Mouse (Mus musculus) cerebellum, postnatal 25 days (tissue): ENCODE results near the gene Pcca.
"Not testable (repeated sequence)": the region's sequence is repeated elsewhere in the genome, so short reads cannot be mapped to it uniquely, and the experiment has no call there.

ENCODE experiments used
- DNase-seq, 2 experiments: peaks; one replicate each; pipeline ENCODE4 v3.0.0; 2021; ENCODE audit warnings: mixed read lengths in 2 of 2

Pcca gene

DNA sequence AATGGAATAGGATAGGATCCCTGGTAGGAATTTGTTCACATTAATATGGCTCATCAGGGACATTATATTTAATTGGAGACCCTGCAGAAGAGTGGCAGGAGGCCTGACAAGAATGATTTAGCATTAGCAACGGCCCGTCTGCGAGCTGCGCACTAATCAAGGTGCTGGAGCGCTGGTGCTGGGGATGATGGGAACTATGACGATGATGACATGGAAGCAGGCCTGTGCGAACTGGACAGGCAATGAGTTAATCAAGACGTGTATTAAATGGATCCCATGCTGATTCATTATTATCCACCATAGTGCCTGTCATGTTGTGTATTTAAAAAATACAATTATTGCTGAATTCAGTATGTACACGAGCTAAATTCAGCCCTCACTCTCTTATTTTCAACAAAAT, 36.7 kb downstream of the Pcca start:
- DNase-seq, result no peak

DNA sequence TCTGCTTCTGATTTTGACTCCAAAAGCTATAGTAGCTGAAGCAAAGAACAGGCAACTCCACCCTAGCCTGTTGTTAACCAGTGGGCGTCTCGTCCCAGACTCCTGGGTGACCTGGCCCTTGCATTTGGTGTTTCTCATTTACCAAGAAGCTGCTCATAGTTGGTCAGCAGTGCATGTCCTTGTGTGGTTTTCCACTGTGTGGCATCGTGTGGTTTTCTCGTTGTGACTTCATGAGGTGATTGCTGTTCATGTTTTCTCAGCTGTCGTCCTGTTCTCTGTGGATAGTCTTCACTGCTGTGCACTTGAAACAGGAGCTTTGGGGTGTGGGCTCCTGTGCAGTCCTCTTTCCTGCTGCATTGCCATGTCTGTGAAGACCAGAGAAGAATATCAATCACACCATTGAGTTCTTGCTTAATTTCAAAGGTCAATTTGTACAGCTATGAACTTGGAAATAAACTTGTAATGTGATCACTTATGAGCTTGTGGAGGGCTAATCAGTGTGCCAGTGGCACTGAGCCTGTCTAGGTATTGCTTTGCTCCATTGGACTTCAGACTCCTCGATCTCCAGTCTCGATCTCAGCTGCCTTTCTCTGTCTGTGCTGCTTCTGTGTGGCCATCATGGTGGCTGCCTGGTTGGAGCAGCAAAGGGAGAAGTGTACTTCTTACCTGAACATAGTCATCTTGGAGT, 40.1 kb downstream of the Pcca start:
- DNase-seq, result no peak

DNA sequence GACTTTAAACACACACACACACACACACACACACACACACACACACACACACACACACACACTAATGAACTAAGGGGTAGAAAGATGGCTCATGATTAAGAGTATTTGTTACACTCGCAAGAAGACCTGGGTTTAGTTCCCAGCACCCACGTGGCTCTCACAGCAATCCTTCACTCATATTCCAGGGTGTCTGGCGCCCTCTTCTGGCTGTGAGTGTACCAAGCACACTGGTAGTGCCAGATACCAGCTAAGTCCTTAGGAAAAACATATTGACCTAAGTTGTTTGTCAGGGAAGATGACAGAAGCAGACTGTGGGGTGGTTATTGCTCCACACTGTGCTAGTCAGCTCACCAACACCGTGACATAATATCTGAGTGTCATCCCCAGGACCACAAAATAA, 43.7 kb downstream of the Pcca start:
- DNase-seq, result peak in 1 of 2 experiments; percentile 12

DNA sequence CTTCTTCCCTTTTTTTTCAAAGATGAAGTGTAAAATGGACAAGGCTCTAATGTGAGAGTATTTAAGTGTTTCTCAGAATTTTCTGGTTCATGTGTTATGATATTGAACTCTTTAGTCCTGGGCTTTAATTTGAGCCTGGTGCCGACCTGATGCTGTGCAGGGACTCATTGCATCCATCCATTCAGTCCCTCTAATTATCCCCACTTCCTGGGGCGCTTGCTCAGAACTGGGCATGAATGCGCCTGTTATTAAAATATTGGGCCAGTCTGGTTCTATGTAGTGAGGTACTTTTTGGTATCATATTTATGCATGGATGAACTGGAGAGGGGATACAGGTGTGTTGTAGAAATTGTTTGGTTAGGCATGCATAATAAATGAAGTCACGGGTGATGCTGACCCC, 47.9 kb downstream of the Pcca start:
- no peak for DNase-seq

DNA sequence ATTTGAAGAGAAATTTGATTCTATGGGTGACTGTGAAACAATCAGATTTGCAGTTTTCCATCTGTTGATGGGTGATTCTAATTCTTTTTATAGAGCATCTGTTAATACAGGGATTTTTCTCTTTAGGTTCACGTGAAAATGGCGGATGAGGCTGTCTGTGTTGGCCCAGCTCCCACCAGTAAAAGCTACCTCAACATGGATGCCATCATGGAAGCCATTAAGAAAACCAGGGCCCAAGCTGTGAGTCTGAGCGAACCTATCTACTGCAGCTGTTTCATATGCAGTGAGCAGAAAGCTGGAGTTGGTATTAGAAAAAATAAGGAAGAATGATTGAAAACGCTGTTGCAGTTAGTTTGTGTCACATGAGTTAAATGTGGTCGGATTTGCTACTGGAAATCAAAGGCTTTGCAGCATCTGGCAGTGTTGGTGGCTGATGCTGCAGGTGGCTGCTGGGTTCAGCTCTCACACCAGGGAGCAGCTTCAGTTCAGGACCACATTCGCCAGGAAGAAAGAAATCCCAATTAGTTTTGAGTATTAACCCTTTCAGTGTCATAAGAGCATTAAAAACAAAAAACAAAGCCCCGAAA, 48.5 kb downstream of the Pcca start:
- no peak for DNase-seq

DNA sequence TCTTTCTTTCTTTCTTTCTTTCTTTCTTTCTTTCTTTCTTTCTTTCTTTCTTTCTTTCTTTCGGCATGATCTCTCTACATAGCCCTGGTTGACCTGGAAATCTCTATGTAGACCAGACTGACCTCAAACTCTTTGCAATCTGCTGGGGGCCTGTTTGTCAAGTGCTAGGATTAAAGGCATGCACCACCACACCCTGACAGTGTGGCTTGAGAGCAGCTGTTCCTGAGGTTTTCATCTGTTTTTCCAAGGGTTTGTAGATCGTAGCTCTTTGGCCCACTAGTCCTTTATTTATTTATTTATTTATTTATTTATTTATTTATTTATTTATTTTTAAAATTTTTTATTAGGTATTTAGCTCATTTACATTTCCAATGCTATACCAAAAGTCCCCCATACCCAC, 50.0 kb downstream of the Pcca start:
- DNase-seq, result not testable (repeated sequence)

DNA sequence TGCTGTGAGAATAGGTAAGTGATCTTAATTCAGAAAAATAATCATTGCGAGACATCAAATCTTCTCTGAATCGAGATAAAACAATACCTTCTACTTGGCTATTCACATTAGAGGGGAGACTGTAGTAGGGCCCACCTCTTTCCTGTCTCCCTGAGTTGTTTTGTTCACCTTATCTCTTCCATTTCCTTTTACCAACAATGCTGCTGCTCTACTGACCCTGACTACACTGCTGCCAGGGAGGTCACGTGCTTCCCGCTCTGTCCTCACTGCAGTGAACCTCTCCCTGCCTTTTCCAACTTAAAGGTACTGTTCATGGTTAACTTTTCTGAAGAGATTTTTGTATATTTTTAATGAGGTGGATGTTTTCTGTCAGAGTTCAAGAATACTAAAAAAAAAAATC, 52.8 kb downstream of the Pcca start:
- no peak for DNase-seq

DNA sequence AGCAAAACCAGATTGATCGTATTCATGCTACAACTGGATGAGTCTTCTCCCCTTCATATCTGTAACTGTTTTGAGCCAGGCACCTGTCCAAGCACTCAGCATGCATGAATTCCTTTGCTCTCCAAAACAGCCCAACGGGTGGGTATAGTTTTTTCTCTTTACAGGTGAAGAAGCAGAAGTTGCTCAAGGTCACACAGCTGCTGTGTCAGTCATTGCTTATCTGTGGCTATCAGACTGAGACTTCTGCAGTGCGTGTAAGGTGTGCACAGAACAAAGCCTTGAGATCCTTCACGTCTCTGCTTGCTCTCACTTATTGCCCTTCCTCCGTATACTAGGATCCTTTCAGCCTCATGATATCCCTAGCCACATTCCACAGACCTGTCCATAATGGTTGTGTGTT, 63.4 kb downstream of the Pcca start:
- peak in 1 of 2 experiments; percentile 19 for DNase-seq

DNA sequence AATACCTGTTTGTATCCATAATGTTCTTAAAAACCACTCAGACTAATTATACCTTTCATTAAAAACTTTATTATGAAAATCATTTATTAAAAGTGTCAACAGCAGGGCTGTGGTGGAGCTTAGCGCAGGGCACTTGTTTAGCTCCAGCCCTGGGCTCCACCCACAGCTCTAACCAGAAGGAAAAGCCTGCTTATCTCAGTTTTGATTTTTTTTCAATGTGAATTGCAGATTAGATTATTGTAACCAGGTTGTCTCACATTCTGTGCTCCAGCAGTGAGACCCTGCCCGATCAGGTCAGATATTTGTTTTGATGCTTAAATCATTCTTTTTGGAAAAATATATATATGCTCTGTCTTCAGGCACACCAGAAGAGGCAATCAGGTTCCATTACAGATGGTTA, 64.7 kb downstream of the Pcca start:
- DNase-seq, result no peak

DNA sequence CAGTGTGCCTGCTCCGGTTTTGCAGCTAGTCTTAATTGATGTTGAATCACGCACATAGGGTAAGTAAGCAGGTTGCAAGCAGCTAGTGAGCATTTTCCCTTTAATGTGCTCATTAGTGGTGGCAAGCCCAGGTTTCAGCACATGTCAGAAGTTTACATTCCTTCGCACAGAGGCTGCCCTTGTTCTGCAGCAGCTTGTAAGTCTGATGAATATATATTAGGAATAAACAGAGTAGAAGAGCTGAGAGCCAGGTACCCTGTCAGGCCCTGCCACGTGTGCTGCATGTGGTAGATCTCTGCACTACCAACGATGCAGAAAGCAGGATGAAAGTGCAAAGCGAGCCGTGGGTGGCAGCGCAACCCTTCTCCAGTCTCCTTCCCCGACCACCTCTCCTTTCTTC, 65.7 kb downstream of the Pcca start:
- DNase-seq, result no peak

DNA sequence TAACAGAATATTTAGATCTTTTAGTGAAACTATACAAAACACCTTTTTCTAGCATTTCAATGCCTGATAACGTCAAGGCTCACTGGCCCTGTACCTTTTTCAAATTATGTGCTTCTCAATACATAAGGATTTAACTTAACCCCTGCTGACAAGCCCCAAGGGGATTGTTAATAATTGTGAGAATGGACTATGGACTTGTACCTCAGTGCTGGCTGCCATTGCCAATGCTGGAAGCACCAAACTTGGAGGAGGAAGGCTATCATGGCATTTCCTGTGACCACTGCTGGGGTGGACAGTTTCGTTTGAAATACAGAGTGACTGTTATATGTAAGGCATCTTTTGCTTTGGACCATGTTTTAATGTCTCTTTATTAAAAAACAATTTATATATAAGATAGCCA, 68.6 kb downstream of the Pcca start:
- DNase-seq, result no peak

DNA sequence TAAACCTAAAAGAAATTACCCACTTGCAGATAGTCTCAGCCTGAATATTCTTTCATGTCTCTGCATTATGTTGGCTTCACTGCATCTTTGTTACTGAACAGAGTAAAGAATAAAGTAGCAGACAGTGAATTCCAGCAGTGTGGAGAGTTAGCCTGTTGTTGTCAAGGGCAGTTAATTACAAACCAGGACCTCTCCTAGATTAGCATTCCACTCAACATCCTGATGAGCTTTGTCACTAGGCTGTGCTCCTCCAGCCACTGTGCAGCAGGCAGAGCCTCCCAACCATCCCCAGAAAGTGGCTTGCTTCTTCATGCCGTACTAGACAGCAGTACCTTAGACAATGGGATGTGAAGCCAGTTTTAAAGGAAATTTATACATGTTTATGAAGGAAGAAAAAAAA, 72.4 kb downstream of the Pcca start:
- DNase-seq, result no peak

DNA sequence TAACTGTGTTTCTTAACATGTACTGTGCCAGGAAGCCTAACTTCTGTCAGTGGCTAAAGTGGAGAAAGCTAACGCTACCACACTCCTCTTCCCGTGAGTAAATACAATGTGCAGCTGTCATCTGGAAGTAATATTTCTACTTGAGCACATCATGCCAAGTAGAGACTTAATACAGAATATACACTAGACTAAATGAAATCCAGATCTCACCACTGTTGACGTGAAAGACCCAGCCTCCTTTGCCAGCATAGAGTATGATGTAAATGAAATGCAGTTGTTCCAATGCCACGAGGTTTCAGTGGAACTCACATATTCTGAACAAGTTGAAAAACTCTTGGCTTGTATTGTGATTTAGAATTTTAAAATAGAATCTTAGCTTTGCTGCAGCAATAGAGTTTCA, 73.3 kb downstream of the Pcca start:
- no peak for DNase-seq

DNA sequence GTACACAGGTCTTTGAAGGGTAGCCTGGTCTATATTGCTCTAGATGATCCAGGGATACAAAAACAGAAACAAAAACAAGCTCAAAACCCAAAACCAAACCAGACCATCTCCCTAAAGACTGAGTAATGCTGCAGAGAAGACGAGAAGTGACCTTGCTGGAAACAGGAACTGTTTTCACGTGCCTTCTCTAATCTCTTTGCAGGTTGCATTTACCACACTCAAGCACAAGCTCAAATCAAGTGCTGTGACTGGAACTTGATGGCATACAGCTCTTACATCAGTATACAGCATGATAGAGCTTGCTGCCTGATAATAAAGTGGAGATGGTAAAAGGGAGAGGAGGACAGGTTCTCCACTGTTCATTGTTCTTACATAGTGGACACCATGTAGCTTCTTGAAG, 74.2 kb downstream of the Pcca start:
- no peak for DNase-seq

DNA sequence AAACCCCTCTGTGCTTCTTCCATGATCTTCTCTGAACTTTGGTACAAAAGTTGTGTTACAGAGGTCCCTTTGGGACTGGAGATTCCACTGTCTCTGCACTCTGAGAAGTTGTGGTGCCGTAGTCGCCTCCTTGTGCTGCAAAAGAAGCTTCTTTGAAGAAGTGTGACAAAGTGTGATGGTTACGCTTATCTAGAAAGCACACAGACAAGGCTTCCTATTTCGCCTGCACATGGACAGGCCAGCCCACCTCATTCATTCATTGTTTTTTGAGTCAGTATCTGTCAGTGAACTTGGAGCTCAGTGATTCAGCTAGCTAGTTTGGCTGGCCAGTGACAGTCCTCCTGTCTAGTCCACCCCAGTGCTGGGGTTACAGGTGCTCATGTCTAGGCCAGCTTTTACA, 76.9 kb downstream of the Pcca start:
- no peak for DNase-seq

DNA sequence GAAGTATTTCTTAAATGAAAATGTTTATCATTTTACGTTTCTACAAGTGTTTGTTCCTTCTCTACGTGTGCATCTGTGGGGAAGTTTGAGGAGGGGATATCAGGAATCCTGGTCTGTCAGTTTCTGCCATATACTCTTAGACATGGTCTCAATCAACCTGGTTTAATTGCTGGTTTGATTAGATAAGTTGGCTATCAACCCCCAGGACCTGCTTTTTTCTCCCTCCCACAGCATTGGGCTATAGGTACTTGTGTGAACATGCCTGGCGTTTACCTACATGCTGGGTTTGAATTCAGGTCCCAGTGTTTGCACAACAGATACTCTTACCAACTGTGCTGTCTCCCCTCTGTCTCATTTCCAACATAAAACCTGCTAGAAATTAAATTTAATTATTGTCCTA, 78.2 kb downstream of the Pcca start:
- DNase-seq, result no peak

DNA sequence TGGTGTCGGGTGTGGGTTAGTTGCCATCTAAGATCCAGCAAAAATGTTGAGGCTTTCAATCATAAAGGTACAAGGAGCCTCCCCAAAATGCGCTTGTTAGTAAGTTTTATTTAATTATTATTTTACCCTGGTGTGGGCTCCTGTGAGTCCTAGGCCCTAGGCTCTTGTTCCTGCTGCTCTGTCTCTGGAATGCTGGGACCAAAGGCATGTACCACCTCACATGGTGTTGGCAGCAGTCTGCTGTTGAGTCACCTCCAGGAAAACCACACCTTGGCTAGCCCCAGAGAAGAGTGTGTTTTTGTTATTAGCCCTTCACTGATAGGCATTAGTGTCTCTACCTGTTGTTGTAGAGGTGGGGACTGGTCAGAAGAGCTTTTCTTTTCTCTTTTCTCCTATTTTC, 83.5 kb downstream of the Pcca start:
- DNase-seq, result peak in 1 of 2 experiments; percentile 20

DNA sequence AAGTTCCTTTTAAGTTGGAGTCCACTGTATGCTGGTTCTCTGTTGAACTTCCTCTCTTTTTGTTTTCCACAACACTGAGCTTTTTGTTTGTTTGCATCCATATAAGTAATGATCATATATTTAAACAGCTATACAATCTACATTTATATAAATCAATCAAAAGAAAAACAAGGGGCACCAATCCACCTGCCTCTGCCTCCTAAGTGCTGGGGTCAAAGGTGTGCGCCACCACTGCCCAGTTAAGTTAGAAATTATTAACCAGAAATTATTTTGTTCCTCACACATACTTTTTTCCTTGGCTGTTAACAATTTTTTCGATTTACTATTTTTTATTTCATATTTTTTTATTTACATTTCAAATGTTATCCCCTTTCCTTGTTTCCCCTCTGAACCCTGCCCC, 99.3 kb downstream of the Pcca start:
- no peak for DNase-seq

DNA sequence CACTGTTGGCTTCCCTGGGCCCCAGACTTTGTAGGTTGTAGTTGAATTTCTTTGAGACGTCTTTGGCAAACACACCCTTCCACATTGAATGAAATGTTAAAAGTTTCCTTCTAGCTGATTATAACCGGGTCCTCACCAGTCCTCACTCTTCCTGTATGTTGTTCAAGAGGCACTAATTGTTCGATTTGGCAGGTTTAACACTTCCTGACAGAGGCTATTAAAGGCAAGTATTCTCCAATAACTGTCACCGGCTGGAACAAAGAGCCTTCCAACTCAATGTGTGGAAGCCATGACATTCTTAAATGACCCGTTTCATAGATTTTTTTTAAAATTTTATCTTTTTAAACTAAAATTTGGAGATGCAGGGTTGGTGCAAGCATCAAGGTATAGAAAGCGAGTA, 102.5 kb downstream of the Pcca start:
- no peak for DNase-seq

DNA sequence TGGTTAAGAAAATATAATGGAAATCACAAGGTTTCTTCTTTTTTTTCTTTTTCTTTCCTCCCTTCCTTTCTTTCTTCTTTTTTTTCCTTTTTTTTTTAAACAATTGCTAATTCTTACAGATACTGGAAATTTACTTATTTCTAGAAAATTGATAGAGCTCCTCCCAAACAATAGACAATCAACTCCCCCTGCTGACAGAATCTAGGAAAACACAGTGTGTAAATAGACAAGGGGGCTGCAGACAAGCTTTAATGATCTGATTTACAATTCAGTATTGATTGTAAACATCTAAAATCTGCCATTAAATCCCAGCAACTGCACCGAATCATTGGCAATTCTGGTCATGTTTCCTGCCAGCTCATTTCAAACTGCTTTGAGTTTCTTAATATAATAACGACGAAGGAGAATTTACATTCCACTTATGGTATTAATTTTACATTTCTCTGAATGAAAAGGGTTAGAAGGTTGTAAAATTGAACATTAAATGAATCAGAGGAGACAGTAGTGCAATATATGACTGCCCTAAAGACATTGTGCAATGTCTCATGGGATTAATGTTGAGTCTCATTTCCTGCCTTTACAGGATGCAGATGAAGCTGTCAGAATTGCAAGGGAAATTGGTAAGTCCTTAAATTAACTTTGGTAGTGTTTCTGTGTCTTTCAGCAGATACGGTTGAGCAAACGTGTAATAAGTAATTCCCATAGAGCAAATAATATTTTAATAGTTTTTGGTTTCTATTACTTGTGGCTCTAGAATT, 103.9 kb downstream of the Pcca start:
- DNase-seq, result no peak

DNA sequence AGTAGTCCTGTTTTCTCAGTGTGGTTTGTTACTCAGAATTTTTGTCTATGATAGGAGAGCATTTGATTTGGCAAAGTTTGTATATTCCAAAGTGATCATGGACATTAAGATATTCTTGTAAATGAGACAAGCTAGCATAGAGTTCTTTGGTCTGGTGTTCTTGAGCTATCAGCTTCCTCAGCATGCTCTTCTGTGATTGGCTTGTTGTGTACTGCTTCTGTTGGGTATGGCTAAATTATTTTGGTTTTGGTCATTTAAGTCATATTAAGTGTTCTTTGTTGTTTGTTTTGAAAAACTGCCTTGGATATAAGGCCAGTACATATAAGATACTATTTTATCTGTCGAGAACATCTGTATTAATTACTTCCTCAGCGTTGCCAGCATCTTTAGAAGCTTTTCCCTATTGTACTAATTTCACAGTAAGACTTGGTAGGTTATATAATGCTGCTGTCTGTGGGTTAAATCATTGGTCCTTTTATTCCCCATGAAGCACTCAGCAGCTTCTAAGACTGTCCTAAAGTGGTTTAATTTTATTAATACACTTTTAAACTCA, 105.1 kb downstream of the Pcca start:
- no peak for DNase-seq

DNA sequence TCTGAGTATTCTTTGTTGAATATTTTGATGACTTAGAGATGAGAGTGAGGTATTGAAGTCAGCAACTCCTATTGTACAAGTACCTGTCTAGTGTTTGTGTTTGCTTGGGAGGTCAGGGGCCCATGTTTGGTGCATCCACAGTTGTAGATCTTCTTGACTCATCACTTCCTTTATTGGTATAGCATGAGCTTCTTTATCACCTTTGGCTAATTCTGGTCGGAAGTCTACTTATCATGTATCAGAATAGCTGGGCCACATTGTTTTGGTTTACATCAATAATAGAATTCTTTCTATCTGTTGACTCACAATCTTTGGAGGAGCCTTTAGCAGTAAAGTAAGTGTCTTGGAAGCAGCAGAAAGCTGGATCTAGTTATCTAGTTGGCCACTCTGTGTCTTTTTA, 108.3 kb downstream of the Pcca start:
- DNase-seq, result no peak

DNA sequence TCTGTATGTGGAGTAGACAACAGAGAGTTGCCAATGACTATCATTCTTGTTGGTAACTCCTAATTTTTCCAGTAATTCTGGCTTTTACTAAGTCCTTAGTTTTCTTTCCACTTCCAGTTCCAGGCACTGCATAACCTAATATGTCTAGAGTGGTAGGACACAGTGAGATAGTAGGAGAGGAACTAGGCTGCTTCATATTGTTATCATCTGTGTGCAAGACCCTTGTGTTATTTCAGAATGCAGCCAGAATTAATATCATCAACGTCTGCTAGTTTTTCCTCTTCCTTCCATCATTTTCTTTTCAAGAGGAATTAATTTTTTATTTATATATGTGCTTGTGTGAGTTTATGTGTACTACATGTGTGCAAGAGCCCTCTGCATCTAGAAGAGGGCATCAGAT, 114.1 kb downstream of the Pcca start:
- DNase-seq, result no peak

DNA sequence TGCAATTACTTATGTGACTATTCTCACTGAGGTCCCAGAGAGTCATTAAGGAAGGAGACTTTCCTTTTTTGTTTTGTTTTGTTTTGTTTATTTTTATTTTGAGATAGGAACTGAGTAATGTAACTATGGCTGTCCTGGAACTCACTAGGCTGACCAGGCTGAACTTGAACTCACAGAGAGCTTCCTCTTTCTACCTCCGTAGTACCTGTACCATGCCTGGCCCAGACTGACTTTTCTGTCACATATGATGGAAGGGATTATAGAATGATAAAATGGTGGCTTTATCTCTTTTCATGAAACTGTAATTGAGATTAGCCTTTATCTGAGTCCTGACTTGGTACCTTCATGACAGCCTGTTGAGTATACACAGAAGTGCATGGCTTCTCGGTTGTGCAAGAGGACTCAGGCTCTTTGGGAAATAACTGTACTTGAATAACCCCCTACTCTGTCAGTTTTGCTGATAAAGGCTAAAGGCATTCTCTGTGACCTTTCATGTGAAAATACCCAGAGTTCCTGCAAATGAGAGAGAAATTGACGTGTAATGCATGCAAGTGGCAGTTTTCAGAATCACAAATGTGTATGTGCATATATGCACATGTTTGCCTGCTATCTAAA, 115.3 kb downstream of the Pcca start:
- no peak for DNase-seq
